Mouse (Mus musculus) heart, adult 8-10 months (tissue): ENCODE data around the gene Sirpb1c. TPM values are rescaled to one million over a fixed set of nuclear protein-coding genes. Genes with fewer than 3 reads are reported as not detected.
"Not testable (repeated sequence)": the region's sequence is repeated elsewhere in the genome, so short reads cannot be mapped to it uniquely, and the experiment has no call there.

Source experiments
- DNase-seq: peaks from one replicate; pipeline ENCODE4 v3.0.0; 2022; ENCODE audit warnings: low spot score
- total RNA-seq, 4 experiments: library from RNA; stranded (reverse); gene quantifications; 2 replicates each; pipeline ENCODE4 v1.2.4; 2022

Sirpb1c gene
- 1 to 10 TPM in 1 of 4 experiments, not detected in 3; 1.1 TPM for total RNA-seq

- not testable (repeated sequence) for DNase-seq
Observed at GRCm38 (mm10) chr3:15848280-15848679, at the start of gene Sirpb1c. TSS of gene Sirpb1c (minus strand) at chr3:15848528.

- no peak for DNase-seq
Observed at GRCm38 (mm10) chr3:15886380-15886779, 38.1 kb upstream of the Sirpb1c start.

- DNase-seq = not testable (repeated sequence)
Observed at GRCm38 (mm10) chr3:15855773-15856172, 7.4 kb upstream of the Sirpb1c start.

GRCm38 (mm10) chr3:15849922-15850321, 1.6 kb upstream of the Sirpb1c start:
- no peak for DNase-seq

GRCm38 (mm10) chr3:15847332-15848047, 838 bp downstream of the Sirpb1c start:
- DNase-seq = no peak

- not testable (repeated sequence) for DNase-seq
Observed at GRCm38 (mm10) chr3:15773642-15774041, 74.7 kb downstream of the Sirpb1c start.

Other genes starting within 250 kb of the Sirpb1c start
- gene Gm5150, start 157.9 kb upstream of the Sirpb1c start, total RNA-seq = under 1 TPM in 1 of 4 experiments, not detected in 3; 0.46 TPM